In genomic region chr17:29069063-29069462, GRCm38 (mm10) we compare ENCODE assay signal across 20 mouse cellular contexts. TPM values are rescaled to one million over a fixed set of nuclear protein-coding genes. Genes with fewer than 3 reads are reported as not detected.
DNase-seq lines count a peak whose midpoint lies in the region; ATAC-seq and TF ChIP-seq lines count a peak whose summit lies in the region.
"Had no signal": no experiment of that assay in that cellular context is flagged by ENCODE, and none has a peak within 500 bp of the region (broad histone marks: within the 10 kb centered on the region; RNA-seq: fewer than 3 reads in every experiment).

No protein-coding gene starts in this region.

- no peak for TF ChIP-seq EP300 in heart, postnatal 0 days (IDR thresholded peaks at IDR 0.05; ENCODE audit: low read depth)
- no peak for TF ChIP-seq EP300 in heart, adult 2 months (IDR thresholded peaks at IDR 0.05; ENCODE audit: insufficient read depth, low read depth, low read length)

- ATAC-seq in forebrain, embryonic 11.5 days (replicated peaks; ENCODE audit: low FRiP score): no peak
- peak; percentile 52; the same call in 1 of the 2 replicates for ATAC-seq in heart, postnatal 0 days (ENCODE audit: insufficient read depth, low read depth)

- peaks cover 12% of the 10 kb centered on the region; the same call in 1 of the 2 replicates for H3K27me3 ChIP-seq in forebrain, embryonic 10.5 days (ENCODE audit: poor library complexity, severe bottlenecking)
- H3K27me3 ChIP-seq in forebrain, embryonic 11.5 days (ENCODE audit: control insufficient read depth, insufficient read depth, low read length): no peaks in the 10 kb centered on the region
- H3K27me3 ChIP-seq in heart, postnatal 0 days (ENCODE audit: control insufficient read depth, insufficient read depth, low read length): no peaks in the 10 kb centered on the region
- H3K27me3 ChIP-seq in heart, adult 2 months (ENCODE audit: control insufficient read depth, insufficient read depth, low read length): no peaks in the 10 kb centered on the region
- no peaks in the 10 kb centered on the region for H3K27me3 ChIP-seq in cerebellum, adult 2 months (ENCODE audit: control insufficient read depth, insufficient read depth, low read length)
- H3K27me3 ChIP-seq: embryonic facial prominence, embryonic 12.5 days; lung, embryonic 15.5 days had no signal

- intact Hi-C loops in heart, adult 2 months (cut with DNase I): no loop called here

- no peak overlapping the region for H3K4me3 ChIP-seq in forebrain, embryonic 10.5 days
- H3K4me3 ChIP-seq in forebrain, embryonic 11.5 days (ENCODE audit: low read depth, low read length): no peak overlapping the region
- no peak overlapping the region for H3K4me3 ChIP-seq in heart, postnatal 0 days (ENCODE audit: low read depth, low read length)
- no peak overlapping the region for H3K4me3 ChIP-seq in heart, adult 2 months
- H3K4me3 ChIP-seq in cerebellum, adult 2 months (replicated peaks; ENCODE audit: insufficient read depth, low read depth, low read length): no peak overlapping the region
- H3K4me3 ChIP-seq: embryonic facial prominence, embryonic 12.5 days; left cerebral cortex, adult 2 months; limb, embryonic 10.5 days; lung, embryonic 15.5 days had no signal

- no peak for DNase-seq in forebrain, embryonic 10.5 days (ENCODE audit: extremely low spot score, low spot score)
- no peak for DNase-seq in forebrain, embryonic 11.5 days (ENCODE audit: low spot score)
- DNase-seq in heart, postnatal 0 days (ENCODE audit: low spot score): no peak
- DNase-seq in heart, adult 2 months: no peak
- DNase-seq in kidney, postnatal 36 days: peak; percentile 34 to 37
- no peak for DNase-seq in kidney, adult 18-20 months
- peak; percentile 47 to 70 for DNase-seq in kidney, postnatal 4 days
- no peak for DNase-seq in cerebellum, adult 2 months
- DNase-seq: adrenal gland, postnatal 25 days; cerebellum, adult 8-10 months; midbrain, embryonic 14.5 days; right cerebral cortex, adult 18-20 months; spleen, adult 18-20 months; thymus, adult 18-20 months had no signal

- H3K79me2 ChIP-seq in heart, adult 2 months (replicated peaks; ENCODE audit: control insufficient read depth, insufficient read depth, low read length): no peaks in the 10 kb centered on the region

- no peaks in the 10 kb centered on the region for H3K36me3 ChIP-seq in forebrain, embryonic 10.5 days (replicated peaks)
- no peaks in the 10 kb centered on the region for H3K36me3 ChIP-seq in forebrain, embryonic 11.5 days (ENCODE audit: control insufficient read depth, insufficient read depth, low read length)
- H3K36me3 ChIP-seq in heart, postnatal 0 days (replicated peaks; ENCODE audit: control insufficient read depth, insufficient read depth, low read length): no peaks in the 10 kb centered on the region
- no peaks in the 10 kb centered on the region for H3K36me3 ChIP-seq in heart, adult 2 months (ENCODE audit: control insufficient read depth, insufficient read depth, low read length)
- H3K36me3 ChIP-seq: embryonic facial prominence, embryonic 12.5 days; limb, embryonic 10.5 days; lung, embryonic 15.5 days had no signal

- peak overlapping the region; percentile 35; the same call in 1 of the 2 replicates for H3K27ac ChIP-seq in forebrain, embryonic 10.5 days
- H3K27ac ChIP-seq in forebrain, embryonic 11.5 days (ENCODE audit: low read depth, low read length): no peak overlapping the region
- H3K27ac ChIP-seq in heart, postnatal 0 days (ENCODE audit: low read depth): no peak overlapping the region
- H3K27ac ChIP-seq in heart, adult 2 months: no peak overlapping the region
- H3K27ac ChIP-seq in cerebellum, adult 2 months (ENCODE audit: insufficient read depth, low read length): no peak overlapping the region
- H3K27ac ChIP-seq: embryonic facial prominence, embryonic 12.5 days; left cerebral cortex, adult 2 months; limb, embryonic 10.5 days; lung, embryonic 15.5 days had no signal

- H3K9me3 ChIP-seq in forebrain, embryonic 10.5 days: no peaks in the 10 kb centered on the region
- H3K9me3 ChIP-seq in forebrain, embryonic 11.5 days (ENCODE audit: control insufficient read depth, low read length): no peaks in the 10 kb centered on the region
- no peaks in the 10 kb centered on the region for H3K9me3 ChIP-seq in heart, postnatal 0 days (replicated peaks; ENCODE audit: control insufficient read depth, low read length)
- H3K9me3 ChIP-seq: embryonic facial prominence, embryonic 12.5 days; limb, embryonic 10.5 days; lung, embryonic 15.5 days had no signal

- 79% methylated on average over 10 of the region's 10 CpGs for WGBS in forebrain, embryonic 10.5 days
- 74% methylated on average over 10 of the region's 10 CpGs for WGBS in forebrain, embryonic 11.5 days
- 48% methylated on average over 10 of the region's 10 CpGs for WGBS in heart, postnatal 0 days
- WGBS in heart, adult 2 months: 78% methylated on average over 10 of the region's 10 CpGs
- WGBS in cerebellum, adult 2 months: 83% methylated on average over 10 of the region's 10 CpGs

- peaks cover 44% of the 10 kb centered on the region for H3K4me1 ChIP-seq in forebrain, embryonic 10.5 days
- peaks cover 4% of the 10 kb centered on the region; the same call in 1 of the 2 replicates for H3K4me1 ChIP-seq in forebrain, embryonic 11.5 days (replicated peaks; ENCODE audit: control insufficient read depth, insufficient read depth, low read length)
- peaks cover 15% of the 10 kb centered on the region for H3K4me1 ChIP-seq in heart, postnatal 0 days (ENCODE audit: control insufficient read depth, insufficient read depth)
- H3K4me1 ChIP-seq in heart, adult 2 months (ENCODE audit: control insufficient read depth, insufficient read depth, low read length): peaks cover 4% of the 10 kb centered on the region
- H3K4me1 ChIP-seq in cerebellum, adult 2 months (ENCODE audit: control insufficient read depth, insufficient read depth, low read length): peaks cover 1% of the 10 kb centered on the region

- no peak for TF ChIP-seq CTCF in heart, postnatal 0 days (IDR thresholded peaks at IDR 0.05; ENCODE audit: low read depth)
- TF ChIP-seq CTCF in heart, adult 2 months (IDR thresholded peaks at IDR 0.05): no peak
- no peak for TF ChIP-seq CTCF in cerebellum, adult 2 months (IDR thresholded peaks at IDR 0.05; ENCODE audit: borderline replicate concordance, insufficient read depth, low read depth, low read length)

- H3K4me2 ChIP-seq in forebrain, embryonic 11.5 days (ENCODE audit: low read depth, low read length, severe bottlenecking): no peak overlapping the region
- H3K4me2 ChIP-seq in heart, postnatal 0 days (ENCODE audit: low read depth, low read length): no peak overlapping the region
- H3K4me2 ChIP-seq: embryonic facial prominence, embryonic 12.5 days; liver, embryonic 11.5 days; lung, embryonic 15.5 days had no signal

- no peak overlapping the region for H3K9ac ChIP-seq in forebrain, embryonic 11.5 days (ENCODE audit: low read length)
- no peak overlapping the region for H3K9ac ChIP-seq in heart, postnatal 0 days (replicated peaks; ENCODE audit: low read depth, low read length)
- no peak overlapping the region for H3K9ac ChIP-seq in heart, adult 2 months (ENCODE audit: low read depth, low read length)
- H3K9ac ChIP-seq: embryonic facial prominence, embryonic 12.5 days; lung, embryonic 15.5 days had no signal

- no peak for TF ChIP-seq POLR2A in heart, adult 2 months (IDR thresholded peaks at IDR 0.05; ENCODE audit: insufficient read depth, low read depth, low read length)
- TF ChIP-seq POLR2A in cerebellum, adult 2 months (IDR thresholded peaks at IDR 0.05; ENCODE audit: borderline replicate concordance, insufficient read depth, low read length): no peak

RNA-seq across cellular contexts. Expression of gene Cdkn1a, which starts 21.7 kb away (rescaled TPM):
- 14.0 and 16.8 TPM in 2 replicates for polyA plus RNA-seq in forebrain, embryonic 10.5 days (2016; fragmentation: Nextera tagmentation; extraction: Ambion mirVana)
- 27.3 and 33.1 TPM in 2 replicates for polyA plus RNA-seq in forebrain, embryonic 11.5 days (2014; fragmentation: Nextera tagmentation; extraction: Ambion mirVana)
- 16.7 and 42.8 TPM in 2 replicates for total RNA-seq in heart, postnatal 0 days (2014; rRNA removed; ENCODE audit: low replicate concordance)
- polyA plus RNA-seq in heart, postnatal 0 days (2015; fragmentation: Nextera tagmentation; extraction: Ambion mirVana): 48.2 and 48.9 TPM in 2 replicates
- 100 to 1,000 TPM in 1 of 2 experiments, 10 to 100 TPM in 1; 56.4 to 156 TPM for total RNA-seq in heart, adult 2 months (2021)
- polyA plus RNA-seq in heart, adult 2 months (2012; rRNA removed): 30.4 and 37.3 TPM in 2 replicates
- polyA plus RNA-seq in cerebellum, adult 2 months (2012; rRNA removed): 12.6 and 19.4 TPM in 2 replicates

RNA-seq across cellular contexts. Expression of gene Srsf3, which starts 36.6 kb away (rescaled TPM):
- 884 TPM in 2 replicates for polyA plus RNA-seq in forebrain, embryonic 10.5 days (2016; fragmentation: Nextera tagmentation; extraction: Ambion mirVana)
- 823 and 865 TPM in 2 replicates for polyA plus RNA-seq in forebrain, embryonic 11.5 days (2014; fragmentation: Nextera tagmentation; extraction: Ambion mirVana)
- 110 and 151 TPM in 2 replicates for total RNA-seq in heart, postnatal 0 days (2014; rRNA removed; ENCODE audit: low replicate concordance)
- polyA plus RNA-seq in heart, postnatal 0 days (2015; fragmentation: Nextera tagmentation; extraction: Ambion mirVana): 202 and 238 TPM in 2 replicates
- 10 to 100 TPM; 64.5 to 84.9 TPM for total RNA-seq in heart, adult 2 months (2021)
- 84.5 and 104 TPM in 2 replicates for polyA plus RNA-seq in heart, adult 2 months (2012; rRNA removed)
- 129 and 136 TPM in 2 replicates for polyA plus RNA-seq in cerebellum, adult 2 months (2012; rRNA removed)

RNA-seq across cellular contexts. Expression of gene Rab44, which starts 44.9 kb away (rescaled TPM):
- 0.20 and 0.25 TPM in 2 replicates for polyA plus RNA-seq in forebrain, embryonic 10.5 days (2016; fragmentation: Nextera tagmentation; extraction: Ambion mirVana)
- 0.08 TPM in 1 of 2 replicates, not detected in the other for polyA plus RNA-seq in forebrain, embryonic 11.5 days (2014; fragmentation: Nextera tagmentation; extraction: Ambion mirVana)
- total RNA-seq in heart, postnatal 0 days (2014; rRNA removed; ENCODE audit: low replicate concordance): 2.0 TPM in 1 of 2 replicates, not detected in the other
- polyA plus RNA-seq in heart, postnatal 0 days (2015; fragmentation: Nextera tagmentation; extraction: Ambion mirVana): 0.18 and 0.23 TPM in 2 replicates
- under 1 TPM in 1 of 2 experiments, not detected in 1; 0.70 TPM for total RNA-seq in heart, adult 2 months (2021)
- 0.23 and 0.38 TPM in 2 replicates for polyA plus RNA-seq in heart, adult 2 months (2012; rRNA removed)
- polyA plus RNA-seq in cerebellum, adult 2 months (2012; rRNA removed): 0.32 and 0.47 TPM in 2 replicates
- total RNA-seq: layer of hippocampus, adult 18-20 months had no signal

Comparison
In these comparisons a context has a peak if more than half of its experiments do, and no peak if none do; other contexts are left out.
1. DNase-seq: peak in kidney, postnatal 36 days (2 of 2) and kidney, postnatal 4 days (2 of 2); none in forebrain, embryonic 10.5 days (single experiment), forebrain, embryonic 11.5 days (single experiment), heart, postnatal 0 days (single experiment), heart, adult 2 months (0 of 2), kidney, adult 18-20 months (single experiment) and cerebellum, adult 2 months (0 of 2).